Mouse (Mus musculus): Measurements from ENCODE around the gene Auts2. TPM values are rescaled to one million over a fixed set of nuclear protein-coding genes. Genes with fewer than 3 reads are reported as not detected.

The Auts2 gene
- polyA plus RNA-seq, 1 experiment from 2014 or later: 17.0 TPM

DNA sequence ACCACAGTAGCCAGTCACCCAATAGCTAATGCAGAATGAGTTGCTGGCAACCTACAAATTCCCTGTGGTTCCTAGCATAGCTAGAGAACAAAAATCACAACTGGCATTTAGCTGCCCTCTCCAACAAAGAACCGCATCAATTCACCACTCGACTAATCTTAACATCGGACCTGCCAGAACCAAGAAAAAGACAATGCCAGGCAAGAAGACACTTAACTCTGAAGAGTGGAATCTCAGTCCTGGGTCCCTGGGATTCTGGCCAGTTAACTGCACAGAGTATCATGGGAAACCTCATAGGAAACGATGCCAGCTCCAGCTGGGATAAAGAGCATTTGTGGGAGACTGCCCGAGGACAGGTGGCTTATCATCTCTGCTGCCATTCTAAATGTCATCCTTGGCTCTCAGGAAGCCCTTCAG is 70.2 kb downstream of the Auts2 start:
- H3K27ac ChIP-seq: no peak overlapping the region
- ATAC-seq (ENCODE audit: borderline replicate concordance, extremely low read depth, low FRiP score, low TSS enrichment): no peak

DNA sequence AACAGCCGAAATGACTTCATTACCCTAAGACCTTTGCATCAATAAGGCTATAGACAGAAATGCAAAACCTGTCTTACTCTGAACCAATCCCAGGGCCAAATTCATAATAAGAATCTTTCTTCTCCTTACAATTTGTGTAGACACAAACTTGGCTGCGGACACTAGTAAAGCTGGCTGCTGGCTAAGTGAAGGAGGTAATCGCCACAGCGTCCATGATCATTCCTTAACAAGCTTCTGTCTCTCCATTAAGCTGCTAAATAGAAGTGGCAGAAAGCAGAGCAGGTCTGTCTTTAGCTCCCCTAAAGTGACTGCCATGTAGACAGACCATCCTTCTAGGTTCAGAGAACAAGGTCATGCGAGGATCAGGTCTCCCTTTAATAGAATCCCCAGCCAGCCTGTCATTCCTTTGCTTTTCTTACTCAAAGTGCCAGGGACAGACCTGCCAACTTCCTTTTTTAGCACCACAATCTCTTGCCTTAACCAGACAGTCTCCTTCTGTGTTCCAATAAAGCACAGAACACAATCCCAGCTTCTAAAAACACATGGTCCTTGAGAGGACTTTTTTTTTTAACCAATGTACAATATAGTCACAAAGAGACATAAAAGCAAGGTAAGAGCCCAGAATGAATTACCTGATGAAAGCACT is 70.8 kb downstream of the Auts2 start:
- no peaks in the 10 kb centered on the region for H3K9me3 ChIP-seq
- no peaks in the 10 kb centered on the region for H3K36me3 ChIP-seq
- no peak for ATAC-seq (ENCODE audit: borderline replicate concordance, extremely low read depth, low FRiP score, low TSS enrichment)
- no peak overlapping the region for H3K27ac ChIP-seq
- H3K4me1 ChIP-seq: no peaks in the 10 kb centered on the region
- no peaks in the 10 kb centered on the region for H3K27me3 ChIP-seq
- no peak overlapping the region for H3K9ac ChIP-seq
- 77% methylated on average over 5 of the region's 5 CpGs for WGBS
- no peak overlapping the region for H3K4me3 ChIP-seq
- no peak overlapping the region for H3K4me2 ChIP-seq

More for the DNA sequence above, 70.2 kb downstream of the Auts2 start:
- Histone ChIP-seq H3K4me1 (no peaks in the 10 kb centered on the region), H3K4me2 (no peak overlapping the region), H3K9me3 (no peaks in the 10 kb centered on the region), H3K27me3 (no peaks in the 10 kb centered on the region), H3K36me3 (no peaks in the 10 kb centered on the region), H3K4me3 (no peak overlapping the region), H3K9ac (no peak overlapping the region)
- WGBS: 71% methylated on average over 5 of the region's 5 CpGs

DNA sequence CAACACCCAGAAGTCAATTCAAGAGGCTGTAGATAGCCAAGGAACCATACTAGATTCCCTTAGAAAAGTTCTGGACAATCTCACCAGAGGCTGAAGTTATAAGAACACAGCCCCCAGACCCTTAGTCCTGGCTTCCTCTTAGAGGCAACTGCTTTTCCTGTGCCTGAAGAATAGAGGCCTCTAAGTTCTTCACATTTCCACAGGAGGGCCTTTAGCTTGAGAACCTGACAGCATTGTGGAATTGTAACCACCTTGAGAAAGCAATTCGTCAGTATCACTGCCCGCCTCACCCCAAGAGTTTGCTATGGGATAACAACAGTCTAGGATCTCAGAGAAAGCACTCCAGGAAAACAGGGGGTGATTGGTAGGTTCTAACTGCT is 75.8 kb downstream of the Auts2 start:
- Histone ChIP-seq H3K9me3 (no peaks in the 10 kb centered on the region), H3K27ac (no peak overlapping the region), H3K4me1 (0 out of 2 replicates have a peak, but pooled peaks cover 2% of the 10 kb centered on the region), H3K36me3 (no peaks in the 10 kb centered on the region), H3K4me3 (no peak overlapping the region), H3K27me3 (no peaks in the 10 kb centered on the region), H3K4me2 (no peak overlapping the region), H3K9ac (no peak overlapping the region)
- WGBS: 82% methylated on average over 2 of the region's 2 CpGs
- no peak for ATAC-seq (ENCODE audit: borderline replicate concordance, extremely low read depth, low FRiP score, low TSS enrichment)

DNA sequence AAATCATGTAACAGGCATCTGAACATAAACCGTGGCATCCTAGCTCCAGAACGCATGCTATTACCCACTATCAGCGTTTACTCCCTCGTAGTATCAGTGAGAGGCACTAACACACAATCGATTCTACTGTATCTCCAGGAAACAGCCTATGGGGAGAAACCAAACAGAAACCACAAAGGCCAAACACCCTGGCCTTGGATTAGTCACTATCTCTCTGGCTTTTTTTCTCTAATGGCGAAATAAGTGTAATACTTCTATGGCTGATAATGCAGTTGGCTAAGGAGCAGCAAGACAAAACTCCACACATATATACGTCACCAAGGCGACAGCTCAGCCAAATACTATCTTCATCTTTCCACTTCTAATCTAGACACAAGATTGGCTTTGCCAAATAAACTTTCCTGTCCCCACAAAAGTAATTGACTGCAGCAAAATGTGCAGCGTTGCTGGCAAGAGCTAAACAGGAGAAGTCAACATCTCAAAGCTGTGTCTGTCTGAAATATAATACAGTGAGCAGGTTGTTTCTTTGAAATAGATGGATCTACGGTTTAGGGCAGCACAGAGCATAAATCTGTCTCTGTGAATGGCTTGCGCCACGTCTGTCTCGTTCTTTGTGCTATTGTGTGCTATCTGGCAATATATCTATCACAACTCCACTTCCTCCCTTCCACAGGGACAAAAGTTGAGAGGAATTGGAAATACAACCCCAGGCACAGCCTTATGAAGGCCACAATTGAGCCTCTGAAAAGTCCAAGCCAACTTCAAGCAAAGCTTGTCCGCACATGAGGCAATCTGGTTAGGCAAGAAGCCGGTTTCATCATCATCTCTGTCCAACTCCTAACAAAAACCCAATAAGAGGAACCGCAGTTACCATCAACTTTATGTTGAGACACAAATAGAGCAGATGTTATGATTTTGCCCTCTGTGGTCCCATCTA is 76.4 kb downstream of the Auts2 start:
- Histone ChIP-seq H3K27ac (no peak overlapping the region), H3K4me2 (no peak overlapping the region), H3K9me3 (no peaks in the 10 kb centered on the region), H3K4me3 (no peak overlapping the region), H3K9ac (no peak overlapping the region), H3K4me1 (0 out of 2 replicates have a peak, but pooled peaks cover 2% of the 10 kb centered on the region), H3K27me3 (no peaks in the 10 kb centered on the region), H3K36me3 (no peaks in the 10 kb centered on the region)
- ATAC-seq (ENCODE audit: borderline replicate concordance, extremely low read depth, low FRiP score, low TSS enrichment): no peak
- 53% methylated on average over 16 of the region's 16 CpGs for WGBS

DNA sequence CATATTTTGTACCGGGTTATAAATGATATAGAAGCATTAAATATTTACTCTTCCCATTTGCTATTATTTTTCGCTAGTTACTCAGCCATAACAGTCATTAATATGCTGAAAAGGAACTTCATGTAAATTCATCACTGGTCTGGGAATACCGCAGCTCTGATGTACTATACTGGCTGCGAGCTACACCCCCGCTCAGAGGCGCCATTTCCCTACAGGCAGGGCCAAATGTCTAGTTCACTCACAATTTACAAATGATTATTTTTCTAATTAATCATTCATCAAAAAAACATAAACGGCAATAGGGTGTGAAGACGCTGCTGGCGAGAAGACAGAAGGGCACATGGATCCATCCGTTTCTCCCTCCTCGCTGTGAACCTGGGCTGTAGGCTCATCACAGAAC is 80.6 kb downstream of the Auts2 start:
- WGBS: 69% methylated on average over 11 of the region's 11 CpGs
- H3K9ac ChIP-seq: no peak overlapping the region
- H3K9me3 ChIP-seq: no peaks in the 10 kb centered on the region
- H3K4me2 ChIP-seq: no peak overlapping the region
- H3K4me3 ChIP-seq: no peak overlapping the region
- no peak overlapping the region for H3K27ac ChIP-seq
- no peaks in the 10 kb centered on the region for H3K36me3 ChIP-seq
- H3K27me3 ChIP-seq: no peaks in the 10 kb centered on the region
- no peak for ATAC-seq (ENCODE audit: borderline replicate concordance, extremely low read depth, low FRiP score, low TSS enrichment)
- 0 out of 2 replicates have a peak, but pooled peaks cover 2% of the 10 kb centered on the region for H3K4me1 ChIP-seq

DNA sequence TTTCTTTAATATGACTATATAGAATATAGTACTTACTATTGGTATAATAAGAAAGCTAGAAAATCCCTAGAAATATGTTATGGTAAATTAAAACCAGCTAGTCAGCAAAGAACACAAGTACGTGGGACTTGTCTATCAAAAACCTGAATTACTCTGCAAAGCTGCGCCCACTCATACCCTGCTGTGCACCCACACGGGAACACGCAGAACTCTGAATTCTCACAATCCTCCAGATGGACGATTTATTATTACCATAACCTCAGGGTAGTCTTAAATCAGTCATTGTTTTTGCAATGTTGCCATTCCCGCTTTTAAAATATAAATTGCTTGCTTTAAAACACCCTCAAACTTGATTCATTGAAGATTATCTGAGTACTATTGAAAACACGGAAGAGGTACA is 84.6 kb downstream of the Auts2 start:
- WGBS: 85% methylated on average over 7 of the region's 7 CpGs
- no peaks in the 10 kb centered on the region for H3K27me3 ChIP-seq

DNA sequence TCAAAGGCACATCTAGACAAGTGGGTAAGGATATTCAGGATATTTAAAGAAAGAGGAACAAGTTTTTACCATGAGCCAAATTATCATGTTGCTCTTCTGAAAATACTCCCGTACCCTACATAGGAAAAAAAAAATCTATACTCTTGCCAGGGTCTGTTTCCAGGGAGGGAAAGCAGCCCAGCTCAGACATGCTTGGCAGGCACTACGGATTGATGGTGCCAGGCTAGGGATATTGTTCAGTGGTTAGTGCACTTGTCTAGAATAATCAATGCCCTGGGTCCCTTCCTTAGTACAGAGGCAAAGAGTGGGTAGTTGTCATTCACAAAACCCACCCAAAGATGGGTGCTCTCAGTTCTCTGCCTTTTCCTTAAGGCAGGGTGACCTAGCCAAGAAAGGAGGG is 90.8 kb downstream of the Auts2 start:
- 0 out of 2 replicates have a peak, but pooled peaks cover 5% of the 10 kb centered on the region for H3K4me1 ChIP-seq
- H3K27ac ChIP-seq: no peak overlapping the region
- H3K9me3 ChIP-seq: no peaks in the 10 kb centered on the region
- ATAC-seq (ENCODE audit: borderline replicate concordance, extremely low read depth, low FRiP score, low TSS enrichment): no peak
- 71% methylated on average over 2 of the region's 2 CpGs for WGBS
- no peak overlapping the region for H3K4me3 ChIP-seq
- no peak overlapping the region for H3K9ac ChIP-seq
- no peaks in the 10 kb centered on the region for H3K36me3 ChIP-seq
- no peak overlapping the region for H3K4me2 ChIP-seq
- no peaks in the 10 kb centered on the region for H3K27me3 ChIP-seq

More for the DNA sequence above, 84.6 kb downstream of the Auts2 start:
- ATAC-seq (ENCODE audit: borderline replicate concordance, extremely low read depth, low FRiP score, low TSS enrichment): no peak
- Histone ChIP-seq H3K27ac (no peak overlapping the region), H3K9ac (no peak overlapping the region), H3K9me3 (no peaks in the 10 kb centered on the region), H3K4me2 (no peak overlapping the region), H3K4me3 (no peak overlapping the region), H3K36me3 (no peaks in the 10 kb centered on the region), H3K4me1 (no peaks in the 10 kb centered on the region)

DNA sequence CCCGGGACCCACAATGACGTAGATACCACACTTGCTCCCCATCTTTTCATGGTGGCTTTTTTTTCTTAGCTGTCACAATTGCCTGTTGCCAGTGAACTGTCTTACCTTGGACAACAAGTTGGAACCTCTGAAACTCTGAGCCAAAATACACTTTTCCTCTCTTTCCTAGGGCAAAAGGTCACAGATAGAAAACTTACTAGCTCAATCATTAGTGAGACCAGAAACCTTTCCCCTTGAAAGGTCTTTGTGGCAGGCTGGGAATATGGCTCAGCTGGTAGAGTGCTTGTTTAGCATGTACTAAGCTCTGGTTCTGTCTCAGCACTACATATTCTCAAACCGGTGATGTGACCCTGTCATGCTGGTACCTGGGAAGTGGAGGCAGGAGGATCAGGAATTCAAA is 93.1 kb downstream of the Auts2 start:
- H3K4me1 ChIP-seq: 0 out of 2 replicates have a peak, but pooled peaks cover 5% of the 10 kb centered on the region
- no peak overlapping the region for H3K4me3 ChIP-seq
- no peaks in the 10 kb centered on the region for H3K36me3 ChIP-seq
- H3K4me2 ChIP-seq: no peak overlapping the region
- H3K27me3 ChIP-seq: no peaks in the 10 kb centered on the region
- H3K27ac ChIP-seq: no peak overlapping the region
- no peak for ATAC-seq (ENCODE audit: borderline replicate concordance, extremely low read depth, low FRiP score, low TSS enrichment)
- 93% methylated on average over 3 of the region's 3 CpGs for WGBS
- no peak overlapping the region for H3K9ac ChIP-seq
- H3K9me3 ChIP-seq: no peaks in the 10 kb centered on the region

DNA sequence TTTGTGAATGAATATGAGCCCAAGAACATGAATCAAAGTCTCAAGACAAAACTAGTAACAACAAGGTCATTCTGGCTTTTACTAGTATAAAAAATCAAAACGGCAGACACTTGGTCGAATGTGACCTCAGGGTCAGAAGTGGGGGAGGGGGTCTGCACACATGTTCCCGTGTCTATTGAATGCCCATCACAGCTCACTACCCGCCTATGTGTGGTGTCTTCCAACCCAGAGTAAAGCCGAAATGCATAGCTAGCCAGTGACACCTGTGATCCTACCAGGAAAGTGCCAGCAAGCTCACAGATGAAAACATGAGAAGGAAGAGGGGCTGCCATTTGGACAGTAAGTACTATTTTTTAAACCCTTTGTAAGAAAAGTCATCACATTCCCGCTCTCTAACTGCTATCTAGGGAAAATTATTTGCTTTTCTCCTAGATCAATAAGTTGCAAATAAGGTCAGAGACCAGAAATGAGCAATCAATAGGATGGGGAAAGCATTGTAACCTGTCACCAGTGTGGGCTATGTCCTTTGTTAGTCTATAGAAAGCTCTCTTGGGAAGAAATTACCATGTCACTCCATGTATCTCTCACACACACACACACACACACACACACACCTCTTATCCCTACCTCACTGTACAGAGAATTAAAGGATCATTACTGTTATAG is 94.6 kb downstream of the Auts2 start:
- H3K27ac ChIP-seq: no peak overlapping the region
- no peaks in the 10 kb centered on the region for H3K9me3 ChIP-seq
- no peak overlapping the region for H3K4me2 ChIP-seq
- no peaks in the 10 kb centered on the region for H3K36me3 ChIP-seq
- no peak for ATAC-seq (ENCODE audit: borderline replicate concordance, extremely low read depth, low FRiP score, low TSS enrichment)
- no peaks in the 10 kb centered on the region for H3K27me3 ChIP-seq
- WGBS: 69% methylated on average over 6 of the region's 6 CpGs
- H3K4me3 ChIP-seq: no peak overlapping the region
- H3K4me1 ChIP-seq: 0 out of 2 replicates have a peak, but pooled peaks cover 5% of the 10 kb centered on the region
- H3K9ac ChIP-seq: no peak overlapping the region

DNA sequence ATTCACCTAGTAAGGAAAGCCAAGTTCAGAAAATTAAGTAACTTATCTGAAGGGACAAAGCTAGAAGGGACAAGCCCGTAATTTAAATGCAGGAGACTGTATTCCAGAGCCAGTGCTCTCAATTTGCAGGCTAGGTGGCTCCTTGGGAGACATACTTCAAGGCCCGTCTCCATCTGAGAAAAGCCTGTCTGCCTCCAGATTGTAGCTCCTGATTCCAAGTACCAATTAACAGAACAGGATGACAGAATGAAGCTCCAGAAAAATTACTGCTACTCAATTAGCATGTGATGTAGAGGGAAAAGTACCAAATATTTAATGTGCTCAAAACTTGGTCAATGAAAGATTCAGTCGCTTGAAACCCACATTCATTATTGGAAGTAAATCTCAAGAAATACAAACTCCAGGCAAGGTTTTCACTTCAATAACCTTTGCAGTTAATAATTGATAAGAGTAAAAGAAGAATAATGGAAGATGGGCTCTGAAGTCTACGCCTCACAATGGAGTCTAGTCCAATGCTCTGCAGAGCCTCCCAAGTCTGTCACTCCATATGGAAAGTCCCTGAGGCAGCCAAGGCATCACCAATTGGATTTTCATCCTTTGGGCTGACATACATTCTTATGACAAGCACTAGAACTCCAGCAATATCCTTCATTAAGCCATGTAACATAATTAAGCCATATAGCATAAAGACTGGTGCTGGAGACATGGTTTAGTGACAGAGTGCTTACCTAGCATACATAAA is 97.8 kb downstream of the Auts2 start:
- no peaks in the 10 kb centered on the region for H3K36me3 ChIP-seq
- no peak overlapping the region for H3K9ac ChIP-seq
- no peaks in the 10 kb centered on the region for H3K27me3 ChIP-seq
- no peak for ATAC-seq (ENCODE audit: borderline replicate concordance, extremely low read depth, low FRiP score, low TSS enrichment)
- H3K4me3 ChIP-seq: no peak overlapping the region
- WGBS: 81% methylated on average over 4 of the region's 4 CpGs
- no peak overlapping the region for H3K4me2 ChIP-seq
- H3K27ac ChIP-seq: no peak overlapping the region
- H3K4me1 ChIP-seq: no peaks in the 10 kb centered on the region; the same call in 1 of the 2 replicates
- H3K9me3 ChIP-seq: no peaks in the 10 kb centered on the region

DNA sequence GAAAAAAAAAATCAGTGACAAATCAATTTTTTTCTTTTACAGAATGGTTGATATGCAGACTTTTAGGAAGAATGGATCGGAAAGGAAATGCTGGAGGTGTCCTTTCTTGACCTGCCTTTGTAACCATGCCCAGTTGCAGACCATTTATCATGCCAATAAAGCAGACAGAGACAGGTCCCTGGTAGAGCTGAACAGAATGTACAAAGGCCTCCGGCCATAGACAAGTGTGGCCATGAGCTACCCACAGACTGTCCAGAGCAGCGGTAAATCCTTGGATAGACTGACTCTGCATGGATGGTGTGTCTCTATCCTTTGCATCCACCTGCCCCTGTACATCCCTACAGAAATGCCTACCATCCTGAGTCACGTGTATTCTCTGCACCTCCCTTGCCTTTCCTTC is 100.2 kb downstream of the Auts2 start:
- Histone ChIP-seq H3K4me2 (no peak overlapping the region), H3K4me1 (peaks cover 6% of the 10 kb centered on the region), H3K27me3 (no peaks in the 10 kb centered on the region), H3K9me3 (no peaks in the 10 kb centered on the region), H3K36me3 (no peaks in the 10 kb centered on the region), H3K27ac (no peak overlapping the region), H3K9ac (no peak overlapping the region), H3K4me3 (no peak overlapping the region)
- no peak for ATAC-seq (ENCODE audit: borderline replicate concordance, extremely low read depth, low FRiP score, low TSS enrichment)
- WGBS: 78% methylated on average over 4 of the region's 4 CpGs

Data from lung, embryonic 15.5 days (tissue).